ENCODE assay signal across 20 mouse cellular contexts in genomic region chr10:93930236-93930824, GRCm38 (mm10).
"Had no signal": no experiment of that assay in that cellular context is flagged by ENCODE, and none has a peak within 500 bp of the region (broad histone marks: within the 10 kb centered on the region; RNA-seq: fewer than 3 reads in every experiment).

No protein-coding gene starts in this region.

- H3K4me3 ChIP-seq: limb, embryonic 12.5 days; limb, embryonic 15.5 days; lung, embryonic 15.5 days; midbrain, embryonic 12.5 days; midbrain, embryonic 15.5 days; neural tube, embryonic 12.5 days; neural tube, embryonic 15.5 days had no signal

- H3K36me3 ChIP-seq: limb, embryonic 12.5 days; limb, embryonic 15.5 days; lung, embryonic 15.5 days; midbrain, embryonic 12.5 days; midbrain, embryonic 15.5 days; neural tube, embryonic 12.5 days; neural tube, embryonic 15.5 days had no signal

- H3K4me2 ChIP-seq: limb, embryonic 12.5 days; limb, embryonic 15.5 days; liver, embryonic 11.5 days; lung, embryonic 15.5 days; midbrain, embryonic 12.5 days; midbrain, embryonic 15.5 days; neural tube, embryonic 12.5 days; neural tube, embryonic 15.5 days had no signal

- H3K27ac ChIP-seq: limb, embryonic 12.5 days; limb, embryonic 15.5 days; liver, embryonic 14.5 days; lung, embryonic 15.5 days; midbrain, embryonic 12.5 days; midbrain, embryonic 15.5 days; neural tube, embryonic 12.5 days; neural tube, embryonic 15.5 days had no signal

- H3K9ac ChIP-seq: limb, embryonic 12.5 days; limb, embryonic 15.5 days; liver, embryonic 14.5 days; lung, embryonic 15.5 days; midbrain, embryonic 12.5 days; midbrain, embryonic 15.5 days; neural tube, embryonic 12.5 days; neural tube, embryonic 15.5 days had no signal

- H3K4me1 ChIP-seq: neural tube, embryonic 12.5 days had no signal

- DNase-seq: kidney, adult 18-20 months; kidney, adult 9 months; kidney, postnatal 14 days; kidney, postnatal 4 days; left cerebral cortex, postnatal 4 days; lung, adult 18-20 months; lung, postnatal 10 days; lung, postnatal 36 days; retina, postnatal 1 day; thymus, adult 18-20 months had no signal

- H3K27me3 ChIP-seq: limb, embryonic 15.5 days; lung, embryonic 15.5 days; midbrain, embryonic 12.5 days; midbrain, embryonic 15.5 days; neural tube, embryonic 12.5 days; neural tube, embryonic 15.5 days had no signal

- H3K9me3 ChIP-seq: limb, embryonic 15.5 days; lung, embryonic 15.5 days; midbrain, embryonic 12.5 days; midbrain, embryonic 15.5 days; neural tube, embryonic 15.5 days had no signal

- ATAC-seq: intestine, embryonic 16.5 days; midbrain, embryonic 15.5 days had no signal
